Mouse (Mus musculus): ENCODE measurements at regions not wholly inside any gene's neighbourhood (a gene's known extent, or its start where the extent isn't known, plus 50 kb on each side); places are given as distances from the start of the nearest gene placed in this dataset.

GRCm38 (mm10) chr3:66555538-66555937 lies 258.9 kb upstream of the Veph1 start:
- TF ChIP-seq CTCF (conservative IDR thresholded peaks at IDR 0.05; ENCODE audit: low read length) (no peak), POU5F1 (IDR thresholded peaks at IDR 0.05; ENCODE audit: borderline replicate concordance, low read length) (no peak), NANOG (IDR thresholded peaks at IDR 0.05; ENCODE audit: borderline replicate concordance, low read length) (no peak)

Measured in E14TG2a.4 (cell line).